Mouse (Mus musculus) gastrocnemius, adult 2 months (tissue): ENCODE measurements around the gene Cage1. TPM values are rescaled to one million over a fixed set of nuclear protein-coding genes. Genes with fewer than 3 reads are reported as not detected.

Experiments
- DNase-seq: peaks from one replicate; pipeline ENCODE4 v3.0.0; 2022
- H3K27ac ChIP-seq: fragments of 200-600 bp; 2 replicates; pipeline ENCODE4 v1.8.1; 2022; ENCODE audit warnings: mild to moderate bottlenecking
- H3K4me3 ChIP-seq: fragments of 200-600 bp; 2 replicates; pipeline ENCODE4 v1.8.1; 2022; ENCODE audit warnings: mild to moderate bottlenecking, moderate library complexity
- CTCF ChIP-seq: fragments of 200-600 bp; IDR thresholded peaks from 2 replicates; pipeline ENCODE4 v1.8.1; 2022; ENCODE audit warnings: antibody characterized with exemption, mild to moderate bottlenecking, moderate library complexity
- intact Hi-C: fragments of 180-260 bp; cut with DNase I; formaldehyde crosslinking; loops from one replicate; pipeline ENCODE4 v1.15.1; 2025
- total RNA-seq, 2 experiments: library from RNA; stranded (reverse); gene quantifications; 2 replicates each; pipeline ENCODE4 v1.2.3; 2021

Cage1 gene
- total RNA-seq, 2 experiments from 2014 or later = 0.74 to 1.5 TPM

GRCm38 (mm10) chr13:37969988-37970387, 66.9 kb downstream of the Cage1 start:
- no peak for TF ChIP-seq CTCF
- DNase-seq = no peak
- Histone ChIP-seq H3K27ac (no peak overlapping the region), H3K4me3 (no peak overlapping the region)
- intact Hi-C loops = no loop called here

- intact Hi-C loops = no loop called here
Observed at GRCm38 (mm10) chr13:37969337-37969736, 67.5 kb downstream of the Cage1 start.

GRCm38 (mm10) chr13:37967565-37967964, 69.3 kb downstream of the Cage1 start:
- H3K4me3 ChIP-seq = no peak overlapping the region
- no peak for TF ChIP-seq CTCF
- H3K27ac ChIP-seq = no peak overlapping the region
- no peak for DNase-seq
- intact Hi-C loops = no loop called here

More at GRCm38 (mm10) chr13:37969337-37969736, 67.5 kb downstream of the Cage1 start:
- Histone ChIP-seq H3K4me3 (no peak overlapping the region), H3K27ac (no peak overlapping the region)
- peak; percentile 98 for TF ChIP-seq CTCF
- peak; percentile 87 for DNase-seq

GRCm38 (mm10) chr13:37967052-37967437, 69.8 kb downstream of the Cage1 start:
- Histone ChIP-seq H3K27ac (no peak overlapping the region), H3K4me3 (no peak overlapping the region)
- TF ChIP-seq CTCF = no peak
- DNase-seq = no peak
- intact Hi-C loops = no loop called here

- H3K27ac ChIP-seq = no peak overlapping the region
- no peak overlapping the region for H3K4me3 ChIP-seq
- intact Hi-C loops = no loop called here
- no peak for DNase-seq
- no peak for TF ChIP-seq CTCF
Observed at GRCm38 (mm10) chr13:37966256-37967051, 70.4 kb downstream of the Cage1 start.

GRCm38 (mm10) chr13:37965126-37965914, 71.5 kb downstream of the Cage1 start:
- Histone ChIP-seq H3K27ac (no peak overlapping the region), H3K4me3 (no peak overlapping the region)
- DNase-seq = no peak
- TF ChIP-seq CTCF = peak; percentile 32
- intact Hi-C loops = no loop called here

- no peak for DNase-seq
- Histone ChIP-seq H3K27ac (peak overlapping the region; percentile 72), H3K4me3 (peak overlapping the region; percentile 71)
- intact Hi-C loops = no loop called here
- no peak for TF ChIP-seq CTCF
Observed at GRCm38 (mm10) chr13:37964128-37965087, 72.5 kb downstream of the Cage1 start.

GRCm38 (mm10) chr13:37963354-37964007, 73.4 kb downstream of the Cage1 start:
- intact Hi-C loops = no loop called here
- Histone ChIP-seq H3K27ac (peak overlapping the region; percentile 72), H3K4me3 (peak overlapping the region; percentile 71)
- peak; percentile 92 for TF ChIP-seq CTCF
- peak; percentile 76 for DNase-seq

- no peak overlapping the region for H3K27ac ChIP-seq
- H3K4me3 ChIP-seq = no peak overlapping the region
- intact Hi-C loops = no loop called here
- no peak for DNase-seq
- TF ChIP-seq CTCF = no peak
Observed at GRCm38 (mm10) chr13:37962541-37962940, 74.3 kb downstream of the Cage1 start.

- intact Hi-C loops = no loop called here
- H3K4me3 ChIP-seq = no peak overlapping the region
- DNase-seq = no peak
- no peak for TF ChIP-seq CTCF
- no peak overlapping the region for H3K27ac ChIP-seq
Observed at GRCm38 (mm10) chr13:37959936-37960335, 76.9 kb downstream of the Cage1 start.

- Histone ChIP-seq H3K27ac (peak overlapping the region; percentile 66), H3K4me3 (no peak overlapping the region)
- peak; percentile 69 for DNase-seq
- intact Hi-C loops = no loop called here
- no peak for TF ChIP-seq CTCF
Observed at GRCm38 (mm10) chr13:37959239-37959907, 77.5 kb downstream of the Cage1 start.
